Mouse (Mus musculus) G1E (cell line): ENCODE measurements around the gene Dnajc6.

Experiments used
- CTCF ChIP-seq: IDR thresholded peaks from 2 replicates; pipeline ENCODE4 v1.5.1; 2012; ENCODE audit warnings: low read depth, low read length, inconsistent platforms, mixed read lengths
- GATA1 ChIP-seq: IDR thresholded peaks from 2 replicates; pipeline ENCODE4 v1.6.1; 2012; ENCODE audit warnings: borderline replicate concordance, low read length, inconsistent platforms, mixed read lengths
- POLR2AphosphoS5 ChIP-seq: IDR thresholded peaks from 2 replicates; pipeline ENCODE4 v1.6.1; 2012; ENCODE audit warnings: low read depth, low read length, inconsistent platforms; ENCODE audit not compliant: insufficient replicate concordance
- TAL1 ChIP-seq: conservative IDR thresholded peaks from 2 replicates; pipeline ENCODE4 v1.6.1; 2012; ENCODE audit warnings: low read depth, low read length, inconsistent platforms, mixed read lengths

DNA sequence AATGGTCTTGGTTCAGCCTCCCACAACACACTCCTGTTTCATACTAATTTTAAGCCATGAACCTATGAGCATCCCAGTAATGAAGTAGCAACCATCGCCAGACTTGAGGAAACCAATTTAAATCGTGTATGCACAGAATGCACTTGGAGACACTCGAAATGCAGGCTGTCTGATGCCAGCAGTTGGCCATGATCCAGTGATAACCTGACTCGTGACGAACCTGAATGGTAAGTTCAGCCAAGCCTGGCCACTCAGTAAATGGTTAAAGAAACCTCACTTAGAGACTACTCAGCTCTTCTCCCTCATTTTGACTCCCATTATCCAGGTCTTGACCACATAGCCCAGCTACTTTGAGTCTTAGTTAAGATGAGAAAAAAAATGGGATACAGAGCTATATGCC is 27.2 kb upstream of the Dnajc6 start:
- TF ChIP-seq CTCF, result no peak
- no peak for TF ChIP-seq POLR2AphosphoS5
- TF ChIP-seq TAL1, result no peak
- TF ChIP-seq GATA1, result no peak
